Mouse (Mus musculus): ENCODE results near the gene Oprm1.

Gene Oprm1

GRCm38 (mm10) chr10:7052315-7053017 is 294.2 kb downstream of the Oprm1 start, which contains the start of gene Ipcef1:
Gene Ipcef1, minus strand, starts transcription at chr10:7052478.
- no peak for DNase-seq

- DNase-seq = no peak
Observed at GRCm38 (mm10) chr10:7054560-7055205, 296.4 kb downstream of the Oprm1 start.

- no peak for DNase-seq
Observed at GRCm38 (mm10) chr10:7057546-7057945, 299.2 kb downstream of the Oprm1 start.

GRCm38 (mm10) chr10:7060326-7060725 is 302.0 kb downstream of the Oprm1 start:
- no peak for DNase-seq

- DNase-seq = no peak
Observed at GRCm38 (mm10) chr10:7062993-7063392, 304.7 kb downstream of the Oprm1 start.

GRCm38 (mm10) chr10:7063752-7064457 is 305.6 kb downstream of the Oprm1 start:
- no peak for DNase-seq

- DNase-seq = no peak
Observed at GRCm38 (mm10) chr10:7068608-7069007, 310.3 kb downstream of the Oprm1 start.

GRCm38 (mm10) chr10:7069090-7069489 is 310.8 kb downstream of the Oprm1 start:
- DNase-seq = no peak

GRCm38 (mm10) chr10:7070100-7070835 is 312.0 kb downstream of the Oprm1 start:
- DNase-seq = no peak

GRCm38 (mm10) chr10:7070924-7071323 is 312.6 kb downstream of the Oprm1 start:
- no peak for DNase-seq

- no peak for DNase-seq
Observed at GRCm38 (mm10) chr10:7074231-7074630, 315.9 kb downstream of the Oprm1 start.

GRCm38 (mm10) chr10:7075661-7076060 is 317.4 kb downstream of the Oprm1 start:
- no peak for DNase-seq

GRCm38 (mm10) chr10:7076201-7076600 is 317.9 kb downstream of the Oprm1 start:
- peak; percentile 74 for DNase-seq

GRCm38 (mm10) chr10:7076662-7077211 is 318.4 kb downstream of the Oprm1 start:
- DNase-seq = no peak

GRCm38 (mm10) chr10:7077389-7077808 is 319.1 kb downstream of the Oprm1 start:
- DNase-seq = no peak

GRCm38 (mm10) chr10:7077971-7078370 is 319.7 kb downstream of the Oprm1 start:
- DNase-seq = no peak
